In genomic region chr10:13014026-13014425, GRCm38 (mm10) we compare ENCODE assay signal across 19 mouse cellular contexts. TPM values are rescaled to one million over a fixed set of nuclear protein-coding genes. Genes with fewer than 3 reads are reported as not detected.
"Had no signal": no experiment of that assay in that cellular context is flagged by ENCODE, and none has a peak within 500 bp of the region (broad histone marks: within the 10 kb centered on the region; RNA-seq: fewer than 3 reads in every experiment).

No protein-coding gene starts in this region.

- DNase-seq: lung, adult 18-20 months; lung, embryonic 14.5 days; lung, postnatal 10 days; lung, postnatal 4 days; retina, postnatal 1 day; right cerebral cortex, adult 18-20 months; right cerebral cortex, postnatal 25 days; right cerebral cortex, postnatal 4 days; spleen, adult 18-20 months; thymus, adult 18-20 months; thymus, postnatal 14 days; thymus, postnatal 36 days had no signal

- H3K27ac ChIP-seq: midbrain, embryonic 10.5 days; midbrain, embryonic 13.5 days; neural tube, embryonic 13.5 days; neural tube, embryonic 15.5 days had no signal

- ATAC-seq: midbrain, embryonic 13.5 days; midbrain, embryonic 16.5 days had no signal

- H3K9ac ChIP-seq: lung, embryonic 14.5 days; midbrain, embryonic 13.5 days; neural tube, embryonic 13.5 days; neural tube, embryonic 15.5 days had no signal

- H3K9me3 ChIP-seq: midbrain, embryonic 10.5 days; midbrain, embryonic 13.5 days; neural tube, embryonic 13.5 days; neural tube, embryonic 15.5 days had no signal

- H3K36me3 ChIP-seq: neural tube, embryonic 13.5 days; neural tube, embryonic 15.5 days had no signal

- H3K27me3 ChIP-seq: midbrain, embryonic 13.5 days; neural tube, embryonic 13.5 days; neural tube, embryonic 15.5 days had no signal

- H3K4me2 ChIP-seq: lung, embryonic 14.5 days; midbrain, embryonic 13.5 days; neural tube, embryonic 13.5 days; neural tube, embryonic 15.5 days had no signal

- H3K4me3 ChIP-seq: midbrain, embryonic 10.5 days; midbrain, embryonic 13.5 days; myocyte; neural tube, embryonic 13.5 days; neural tube, embryonic 15.5 days had no signal

RNA-seq across cellular contexts. Expression of gene Plagl1, which starts 46.3 kb away (rescaled TPM):
- total RNA-seq: megakaryocyte-erythroid progenitor cell, adult 5-6 weeks had no signal
